Mouse (Mus musculus) MEL-GATA-1-ER (cell line): ENCODE measurements at regions not wholly inside any gene's neighbourhood (a gene's known extent, or its start where the extent isn't known, plus 50 kb on each side); places are given as distances from the start of the nearest gene placed in this dataset.

Experiments
- DNase-seq: peaks from one replicate; pipeline ENCODE4 v3.0.0-alpha.2; 2012; ENCODE audit warnings: low read depth; ENCODE audit errors: extremely low read depth

DNA sequence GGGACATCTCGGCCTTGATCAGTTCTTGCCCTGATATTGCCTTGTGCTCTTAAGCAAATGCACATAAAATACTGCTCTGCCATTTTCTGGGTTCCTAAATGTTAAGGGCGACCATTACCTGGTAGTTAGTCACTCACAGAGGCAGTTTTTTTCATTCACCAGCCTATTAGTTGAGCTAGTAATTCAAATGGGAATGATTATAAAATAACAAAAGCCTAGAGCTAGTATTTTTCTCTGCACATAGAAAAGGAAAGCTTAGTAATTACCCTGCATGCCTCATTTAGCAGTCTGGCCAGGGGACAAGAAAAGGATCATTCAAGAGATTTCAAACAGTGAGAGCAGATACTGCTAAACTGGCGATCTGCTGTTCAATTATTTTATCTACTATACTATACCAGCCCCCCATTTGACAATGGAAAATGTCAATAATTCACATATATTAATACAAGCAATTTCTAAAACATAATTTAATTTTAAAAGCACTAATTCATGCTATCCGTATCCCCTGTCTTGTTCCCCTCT, 645.1 kb downstream of the Pdha2 start:
- DNase-seq, result no peak

DNA sequence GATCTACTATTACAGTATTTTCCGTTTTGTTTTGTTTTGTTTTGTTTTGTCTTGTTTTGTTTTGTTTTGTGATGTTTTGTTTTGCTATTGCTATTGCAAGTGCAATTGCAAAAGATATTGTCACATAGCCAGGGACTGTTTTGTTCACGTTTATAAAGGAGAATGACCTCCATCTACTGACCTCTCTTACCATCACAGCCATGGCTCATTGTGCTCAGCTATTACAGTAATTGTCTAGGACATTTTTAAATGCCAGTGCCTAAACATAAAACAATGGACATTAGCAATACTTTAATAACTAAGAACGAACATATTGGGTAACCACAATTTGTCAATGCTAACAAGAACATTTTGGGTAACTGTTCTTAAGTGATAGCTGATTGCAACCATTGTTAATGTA, 657.4 kb downstream of the Pdha2 start:
- DNase-seq, result no peak

DNA sequence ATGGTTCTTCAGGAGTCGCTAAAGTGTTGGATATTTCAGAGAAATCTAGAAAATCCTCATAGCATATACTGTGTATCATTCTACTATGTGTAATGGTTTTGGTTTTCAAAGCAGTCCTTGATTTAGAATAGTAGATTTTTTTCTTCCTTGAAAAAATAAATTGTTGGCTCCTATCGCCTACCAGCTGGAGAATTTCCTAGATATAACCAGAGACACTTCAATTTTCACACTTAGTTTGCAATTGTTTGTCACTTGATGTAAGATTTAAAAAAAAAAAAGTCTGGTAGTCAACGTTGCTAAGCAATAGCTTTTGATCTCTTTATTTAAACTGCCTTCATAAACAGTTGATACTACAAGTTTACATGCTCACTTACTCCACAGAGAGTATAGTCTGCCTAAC, 663.7 kb downstream of the Pdha2 start:
- DNase-seq, result no peak

GRCm38 (mm10) chr3:140531747-140532502, 680.2 kb downstream of the Pdha2 start:
- DNase-seq, result no peak

GRCm38 (mm10) chr3:140521653-140522278, 690.4 kb downstream of the Pdha2 start:
- DNase-seq, result peak; percentile 17

DNA sequence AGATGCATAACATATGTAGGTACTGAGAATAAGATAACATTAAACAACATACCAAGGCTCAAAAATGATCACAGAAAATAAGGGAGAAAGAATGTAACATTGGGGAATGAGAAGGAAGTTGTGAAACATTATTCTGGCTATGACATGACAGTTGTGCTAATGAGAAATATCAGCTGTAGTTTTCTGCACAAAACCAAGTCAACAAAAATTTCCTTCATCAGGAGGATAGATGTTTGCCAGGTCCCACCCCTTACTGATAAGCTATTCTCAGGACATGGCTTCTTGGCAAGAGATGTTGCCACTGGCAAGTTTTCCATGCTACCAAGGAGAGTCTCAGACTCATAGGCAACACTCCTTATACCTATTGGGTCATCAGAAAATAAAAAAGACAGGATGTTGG, 701.3 kb downstream of the Pdha2 start:
- DNase-seq, result no peak

GRCm38 (mm10) chr3:140510094-140510493, 702.1 kb downstream of the Pdha2 start:
- no peak for DNase-seq

- no peak for DNase-seq
Measured at GRCm38 (mm10) chr3:140494134-140494533, 718.0 kb downstream of the Pdha2 start.

GRCm38 (mm10) chr3:140477670-140478208, 734.4 kb downstream of the Pdha2 start:
- no peak for DNase-seq

- DNase-seq, result no peak
Measured at GRCm38 (mm10) chr3:140476534-140476933, 735.6 kb downstream of the Pdha2 start.

DNA sequence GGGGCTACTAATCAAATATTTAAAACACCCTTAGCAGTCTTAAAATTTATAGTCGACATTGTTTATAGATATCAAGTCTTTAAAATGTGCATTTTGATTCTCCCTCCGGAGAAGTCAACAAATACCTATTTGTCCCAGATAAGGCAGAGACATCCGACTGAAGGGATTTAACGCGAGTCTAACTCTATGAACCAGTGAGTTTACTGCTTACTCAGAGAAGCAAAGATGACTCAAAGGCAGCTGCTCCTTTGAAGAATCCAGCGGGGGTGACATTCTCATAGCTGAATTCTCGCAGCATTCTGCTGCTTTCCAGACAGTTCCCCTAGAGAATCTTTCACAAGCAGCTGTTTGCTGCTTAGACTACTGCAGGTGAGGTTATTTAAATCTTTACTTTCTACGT, 759.6 kb downstream of the Pdha2 start:
- DNase-seq, result no peak

DNA sequence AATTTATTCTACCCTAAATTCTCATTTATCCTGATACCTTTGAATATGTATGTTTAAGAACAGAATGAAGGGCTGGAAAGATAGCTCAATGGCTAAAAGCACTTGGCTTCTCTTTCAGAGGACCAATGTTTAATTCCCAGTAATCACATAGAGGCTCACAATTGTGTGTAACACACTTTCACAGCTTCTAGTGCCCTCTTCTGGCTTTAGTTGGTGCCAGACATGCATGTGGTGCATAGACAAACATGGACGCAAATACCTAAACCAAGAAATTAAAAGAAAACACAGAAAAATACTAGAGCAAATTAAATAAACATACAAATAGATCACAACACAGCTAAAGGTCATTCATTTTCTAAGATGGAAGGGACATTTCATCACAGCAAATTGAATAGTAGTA, 761.0 kb downstream of the Pdha2 start:
- no peak for DNase-seq

DNA sequence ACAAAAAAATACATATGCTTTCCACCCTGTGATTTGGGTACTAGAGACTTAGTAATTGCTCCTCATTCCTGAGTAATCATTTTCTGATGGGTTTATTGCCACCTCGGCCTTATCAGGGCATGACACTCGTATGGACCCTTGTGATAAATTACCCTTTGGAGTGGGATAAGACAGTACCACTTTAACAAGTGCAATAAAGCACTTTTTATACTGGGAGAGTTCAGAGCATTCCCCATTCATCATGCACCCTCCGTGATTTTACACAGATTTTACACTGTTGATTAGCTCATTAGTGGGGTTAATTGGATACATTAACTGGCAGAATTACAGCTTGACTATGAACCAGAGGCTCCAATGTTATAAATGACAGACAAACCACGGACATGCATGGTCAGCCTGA, 802.9 kb downstream of the Pdha2 start:
- DNase-seq, result no peak
